Mouse (Mus musculus) hematopoietic stem cell, adult 5-6 weeks (primary cell): ENCODE results near the gene Ints4. TPM values are rescaled to one million over a fixed set of nuclear protein-coding genes. Genes with fewer than 3 reads are reported as not detected.

Experiments
- ATAC-seq, 2 experiments: fragments of 125-278 bp in 1 of 2; replicated peaks in 1 of 2; 2 replicates each; pipeline ENCODE4 v1.8.0; 2016 to 2017; ENCODE audit warnings: inconsistent platforms in 2 of 2, mild to moderate bottlenecking in 2 of 2, moderate number of reproducible peaks in 2 of 2, low read depth in 1 of 2, moderate TSS enrichment in 1 of 2; ENCODE audit not compliant: low FRiP score in 2 of 2, poor library complexity in 2 of 2, severe bottlenecking in 2 of 2, insufficient read depth in 1 of 2, low TSS enrichment in 1 of 2
- total RNA-seq: library from RNA; stranded (forward); fragments of 172-1452, 232-1000 nt; gene quantifications from 2 replicates; pipeline ENCODE4 v1.2.3, GENCODE M21; 2017

Gene Ints4
- total RNA-seq, 1 experiment from 2014 or later: 55.4 TPM

GRCm38 (mm10) chr7:97500555-97501209 lies 19.9 kb downstream of the Ints4 start:
- no peak for ATAC-seq

- ATAC-seq: no peak
Observed at GRCm38 (mm10) chr7:97514786-97515185, 34.0 kb downstream of the Ints4 start.

- no peak for ATAC-seq
Observed at GRCm38 (mm10) chr7:97519935-97520334, 39.2 kb downstream of the Ints4 start.

GRCm38 (mm10) chr7:97535531-97535930 lies 54.8 kb downstream of the Ints4 start:
- ATAC-seq: no peak

- no peak for ATAC-seq
Observed at GRCm38 (mm10) chr7:97536571-97536970, 55.8 kb downstream of the Ints4 start.

GRCm38 (mm10) chr7:97546462-97546861 lies 65.7 kb downstream of the Ints4 start:
- ATAC-seq: no peak

- ATAC-seq: no peak
Observed at GRCm38 (mm10) chr7:97549301-97549700, 68.5 kb downstream of the Ints4 start.

GRCm38 (mm10) chr7:97550673-97551072 lies 69.9 kb downstream of the Ints4 start:
- ATAC-seq: no peak

GRCm38 (mm10) chr7:97563576-97563975 lies 82.8 kb downstream of the Ints4 start:
- ATAC-seq: no peak

- no peak for ATAC-seq
Observed at GRCm38 (mm10) chr7:97569372-97569771, 88.6 kb downstream of the Ints4 start.

- no peak for ATAC-seq
Observed at GRCm38 (mm10) chr7:97570389-97570788, 89.6 kb downstream of the Ints4 start.

- ATAC-seq: no peak
Observed at GRCm38 (mm10) chr7:97578361-97579066, 97.8 kb downstream of the Ints4 start.

- ATAC-seq: peak; percentile 88 to 90
Observed at GRCm38 (mm10) chr7:97579067-97579975, 98.6 kb downstream of the Ints4 start, which contains the start of the genes Aamdc and Rsf1. Gene Aamdc (minus strand): TSS chr7:97579497. Gene Rsf1 (plus strand): TSS chr7:97579889.

- peak; percentile 1 to 6; a peak in 1 of 4 replicates for ATAC-seq
Observed at GRCm38 (mm10) chr7:97579976-97580842, 99.5 kb downstream of the Ints4 start.

GRCm38 (mm10) chr7:97580843-97581214 lies 100.1 kb downstream of the Ints4 start:
- peak; percentile 74 to 79 for ATAC-seq

GRCm38 (mm10) chr7:97588506-97588905 lies 107.8 kb downstream of the Ints4 start:
- no peak for ATAC-seq

GRCm38 (mm10) chr7:97590488-97590887 lies 109.7 kb downstream of the Ints4 start:
- no peak for ATAC-seq
